Comparison of ENCODE assay signal across 20 mouse cellular contexts in genomic region chr6:127500806-127501205, GRCm38 (mm10). TPM values are rescaled to one million over a fixed set of nuclear protein-coding genes. Genes with fewer than 3 reads are reported as not detected.
DNase-seq lines count a peak whose midpoint lies in the region; TF ChIP-seq lines count a peak whose summit lies in the region.
"Had no signal": no experiment of that assay in that cellular context is flagged by ENCODE, and none has a peak within 500 bp of the region (broad histone marks: within the 10 kb centered on the region; RNA-seq: fewer than 3 reads in every experiment).

No protein-coding gene starts in this region.

- no peaks in the 10 kb centered on the region for H3K36me3 ChIP-seq in myocyte (ENCODE audit: control insufficient read depth, insufficient read depth)
- H3K36me3 ChIP-seq: forebrain, embryonic 10.5 days; hindbrain, embryonic 10.5 days; intestine, embryonic 15.5 days had no signal

- peak; percentile 54 for DNase-seq in adrenal gland, adult 8-10 months
- no peak for DNase-seq in adrenal gland, postnatal 25 days
- DNase-seq in ovary, postnatal 36 days (ENCODE audit: low spot score) = peak; percentile 46
- DNase-seq in ovary, postnatal 10 days (ENCODE audit: low spot score) = no peak
- DNase-seq in adrenal gland, postnatal 14 days = peak; percentile 55
- no peak for DNase-seq in lung, postnatal 14 days
- DNase-seq: cerebellum, adult 11-12 months; cerebellum, adult 9-10 months; cerebellum, postnatal 14 days; gastrocnemius, postnatal 10 days; gastrocnemius, postnatal 36 days; heart, postnatal 36 days; kidney, adult 11 months had no signal

- no peak overlapping the region for H3K4me3 ChIP-seq in myocyte
- H3K4me3 ChIP-seq: forebrain, embryonic 10.5 days; forebrain, embryonic 13.5 days; hindbrain, embryonic 10.5 days; hindbrain, embryonic 13.5 days; intestine, embryonic 15.5 days had no signal

- H3ac ChIP-seq in myocyte (ENCODE audit: control insufficient read depth, insufficient read length) = no peak overlapping the region

- H3K27me3 ChIP-seq in myocyte (ENCODE audit: control insufficient read depth, insufficient read depth, insufficient read length) = no peaks in the 10 kb centered on the region
- H3K27me3 ChIP-seq: forebrain, embryonic 13.5 days; hindbrain, embryonic 13.5 days; intestine, embryonic 15.5 days had no signal

- H3K4me2 ChIP-seq in myocyte (ENCODE audit: low read depth) = peak overlapping the region; percentile 52
- H3K4me2 ChIP-seq: forebrain, embryonic 13.5 days; heart, embryonic 11.5 days; hindbrain, embryonic 13.5 days; intestine, embryonic 15.5 days had no signal

- TF ChIP-seq POLR2A in myocyte (IDR thresholded peaks at IDR 0.05; ENCODE audit: insufficient read length, low read depth) = no peak

- H3K79me2 ChIP-seq in myocyte (ENCODE audit: control insufficient read depth, insufficient read depth) = no peaks in the 10 kb centered on the region

TF ChIP-seq in myocyte, 11 proteins besides CTCF, POLR2A, EP300 and RAD21:
- TF ChIP-seq TCF3 (IDR thresholded peaks at IDR 0.05; ENCODE audit: insufficient read length, low read depth) = no peak
- no peak for TF ChIP-seq REST (IDR thresholded peaks at IDR 0.05; ENCODE audit: insufficient read depth, insufficient read length)
- no peak for TF ChIP-seq POLR2AphosphoS2 (IDR thresholded peaks at IDR 0.05; ENCODE audit: insufficient read length, low read depth)
- TF ChIP-seq CEBPB (IDR thresholded peaks at IDR 0.05; ENCODE audit: insufficient read depth, poor library complexity, severe bottlenecking) = no peak
- TF ChIP-seq SRF (IDR thresholded peaks at IDR 0.05; ENCODE audit: control insufficient read depth, insufficient read length, low read depth) = no peak
- TF ChIP-seq MYOG (IDR thresholded peaks at IDR 0.05; ENCODE audit: control insufficient read depth in 1 of 3, insufficient read depth in 1 of 3, insufficient read length in 2 of 3, low read depth in 2 of 3) = no peak
- no peak for TF ChIP-seq E2F4 (IDR thresholded peaks at IDR 0.05; ENCODE audit: insufficient read depth)
- no peak for TF ChIP-seq MAX (IDR thresholded peaks at IDR 0.05; ENCODE audit: low read depth)
- TF ChIP-seq MYOD1 (IDR thresholded peaks at IDR 0.05; ENCODE audit: control insufficient read depth in 1 of 3, insufficient read length in 2 of 3, low read depth in 2 of 3) = no peak

RNA-seq across cellular contexts. Expression of gene Parp11, which starts 54.2 kb away (rescaled TPM):
- 10 to 100 TPM; 20.7 to 34.0 (median 22.7) TPM for total RNA-seq in adrenal gland, adult 8-10 months (2022)
- total RNA-seq in adrenal gland, postnatal 25 days (2021) = 18.8 and 28.1 TPM in 2 replicates
- 20.2 and 23.1 TPM in 2 replicates for total RNA-seq in adrenal gland, postnatal 14 days (2021)
- polyA plus RNA-seq in myocyte (2012; fragmentation: generic; extraction: Trizol) = 4.3 TPM

Comparison
In these comparisons a context has a peak if more than half of its experiments do, and no peak if none do; other contexts are left out.
1. DNase-seq: peak in adrenal gland, adult 8-10 months (single experiment), ovary, postnatal 36 days (single experiment) and adrenal gland, postnatal 14 days (single experiment); none in adrenal gland, postnatal 25 days (single experiment), ovary, postnatal 10 days (single experiment) and lung, postnatal 14 days (single experiment).